Mouse (Mus musculus): ENCODE results near the gene Fgf11.

Gene Fgf11

GRCm38 (mm10) chr11:69801379-69801977 lies at the start of gene Fgf11:
Fgf11 (minus strand) TSS chr11:69801857.
- no peak for DNase-seq (ENCODE audit: low read depth)

DNA sequence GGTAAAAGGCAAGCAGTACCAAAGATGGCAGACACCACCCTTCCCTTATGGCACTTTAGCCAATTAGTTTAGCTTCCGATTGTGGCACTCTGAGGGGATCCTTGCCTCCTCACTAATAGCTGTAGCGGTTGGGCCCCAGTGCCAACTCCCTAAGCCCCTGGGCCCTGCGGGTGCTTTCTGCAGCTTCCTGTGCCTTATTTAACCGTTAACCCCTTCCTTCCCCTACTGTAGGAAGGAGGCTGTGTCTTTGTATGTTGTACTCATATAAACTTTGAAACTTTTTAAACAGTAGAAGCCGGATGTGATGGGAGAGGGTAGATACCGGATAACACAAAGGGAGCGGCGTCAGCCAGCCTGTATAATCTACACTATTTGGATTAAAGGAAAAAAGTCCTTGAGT lies 49.1 kb upstream of the Fgf11 start:
- DNase-seq (ENCODE audit: low read depth), result no peak

- DNase-seq (ENCODE audit: low read depth), result no peak
Measured at GRCm38 (mm10) chr11:69849884-69850283, 48.2 kb upstream of the Fgf11 start.

GRCm38 (mm10) chr11:69849128-69849527 lies 47.5 kb upstream of the Fgf11 start:
- no peak for DNase-seq (ENCODE audit: low read depth)

DNA sequence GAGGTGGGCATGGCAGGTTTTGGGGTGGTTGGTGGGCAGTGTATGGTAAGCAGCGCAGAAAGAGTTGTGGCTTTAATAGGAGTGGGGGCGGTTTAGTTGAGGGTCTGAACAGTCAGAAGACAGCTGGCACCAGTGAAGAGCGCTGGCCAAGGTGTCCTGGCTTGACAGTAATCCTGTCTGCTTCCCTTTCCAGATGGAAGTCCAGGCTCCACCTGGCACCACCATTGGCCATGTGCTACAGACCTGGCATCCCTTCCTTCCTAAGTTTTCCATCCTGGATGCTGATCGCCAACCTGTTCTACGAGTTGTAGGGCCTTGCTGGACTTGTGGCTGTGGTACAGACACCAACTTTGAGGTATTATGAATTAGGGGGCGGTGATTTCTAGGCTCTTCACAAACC lies 46.4 kb upstream of the Fgf11 start:
- no peak for DNase-seq (ENCODE audit: low read depth)

- no peak for DNase-seq (ENCODE audit: low read depth)
Measured at GRCm38 (mm10) chr11:69846738-69847688, 45.4 kb upstream of the Fgf11 start.

- DNase-seq (ENCODE audit: low read depth), result peak; percentile 79
Measured at GRCm38 (mm10) chr11:69846198-69846680, 44.6 kb upstream of the Fgf11 start, which contains the start of gene Plscr3. Plscr3 (plus strand) TSS chr11:69846376.

- DNase-seq (ENCODE audit: low read depth), result no peak
Measured at GRCm38 (mm10) chr11:69838714-69839104, 37.1 kb upstream of the Fgf11 start.

- DNase-seq (ENCODE audit: low read depth), result peak; percentile 97
Measured at GRCm38 (mm10) chr11:69837952-69838713, 36.5 kb upstream of the Fgf11 start, which contains the start of gene Tmem256. Tmem256 (plus strand) TSS chr11:69838514.

GRCm38 (mm10) chr11:69837604-69837951 lies 35.9 kb upstream of the Fgf11 start, which contains the start of gene Nlgn2:
Nlgn2 (minus strand) TSS chr11:69837784.
- DNase-seq (ENCODE audit: low read depth), result no peak

DNA sequence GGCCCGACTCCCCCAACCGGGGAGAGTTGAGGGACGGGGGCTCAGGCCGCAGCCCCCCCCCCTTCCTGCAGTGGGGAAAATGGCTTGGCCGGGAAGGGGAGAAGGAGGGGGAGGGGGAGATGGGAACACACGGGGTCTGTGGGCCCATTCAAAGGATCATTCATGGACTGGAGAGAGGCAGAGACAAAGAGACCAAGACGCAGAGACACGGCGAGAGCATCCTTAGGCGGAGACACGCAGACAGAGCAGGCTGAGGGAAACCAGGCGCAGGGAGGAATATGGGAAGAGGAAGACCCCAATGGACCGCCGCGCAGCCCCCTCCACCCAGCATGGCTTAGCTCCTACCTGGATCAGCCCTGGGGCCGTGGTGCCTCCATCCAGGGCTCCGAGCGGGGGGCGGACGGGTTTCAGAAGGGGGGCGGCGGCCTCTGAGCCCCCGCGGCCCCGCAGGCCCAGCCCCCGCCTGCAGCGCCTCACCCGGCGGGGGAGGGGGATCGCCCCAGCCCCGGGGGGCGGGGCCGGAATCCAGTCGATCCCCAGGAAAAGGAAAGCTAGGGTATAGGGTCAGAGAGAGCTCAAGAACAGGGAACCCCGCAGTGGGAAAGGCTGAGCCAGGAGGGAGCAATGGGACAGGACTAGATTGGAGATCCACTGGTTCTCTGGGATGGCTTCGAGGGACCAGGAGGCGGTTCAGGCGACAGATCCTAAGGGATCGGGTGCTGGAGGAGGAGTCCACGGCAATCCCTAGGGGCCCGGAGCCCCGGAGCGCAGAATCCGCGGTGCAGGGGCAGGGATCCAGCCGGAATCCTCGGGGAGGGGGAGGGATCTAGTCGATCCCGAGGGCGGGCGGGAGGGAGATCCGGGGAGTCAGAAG lies 35.3 kb upstream of the Fgf11 start:
- DNase-seq (ENCODE audit: low read depth), result no peak

- no peak for DNase-seq (ENCODE audit: low read depth)
Measured at GRCm38 (mm10) chr11:69835966-69836335, 34.3 kb upstream of the Fgf11 start.

DNA sequence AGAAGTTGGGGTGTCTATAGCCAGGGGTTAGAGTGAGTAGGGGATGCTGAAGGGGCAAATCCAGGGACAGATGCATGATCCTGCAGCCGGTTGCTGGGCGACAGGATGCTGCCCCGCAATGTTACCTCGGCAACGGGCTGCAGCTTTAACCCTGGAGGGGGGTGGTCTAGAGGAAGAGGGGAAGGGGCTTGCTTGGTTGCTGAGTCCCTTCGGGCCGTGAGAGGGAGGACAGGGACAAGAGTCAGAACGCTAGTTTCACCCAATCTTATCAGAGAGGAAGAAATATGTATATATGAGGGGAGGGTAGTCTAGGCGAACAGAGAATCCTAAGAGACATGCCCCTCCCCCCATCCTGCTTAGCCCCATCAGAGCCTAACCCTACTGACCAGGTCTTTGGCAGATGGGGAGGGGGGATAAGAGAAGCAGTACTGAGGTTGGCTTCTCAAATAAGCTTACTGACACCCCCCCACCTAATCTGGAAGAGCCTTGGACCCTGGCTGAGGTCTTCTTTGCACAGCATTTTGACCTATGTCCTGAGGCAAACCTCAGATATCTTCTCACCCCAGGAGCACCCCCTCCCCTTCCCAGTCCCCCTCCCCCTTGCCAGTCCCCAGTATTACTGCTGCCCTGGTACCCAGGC lies 33.8 kb upstream of the Fgf11 start:
- no peak for DNase-seq (ENCODE audit: low read depth)

DNA sequence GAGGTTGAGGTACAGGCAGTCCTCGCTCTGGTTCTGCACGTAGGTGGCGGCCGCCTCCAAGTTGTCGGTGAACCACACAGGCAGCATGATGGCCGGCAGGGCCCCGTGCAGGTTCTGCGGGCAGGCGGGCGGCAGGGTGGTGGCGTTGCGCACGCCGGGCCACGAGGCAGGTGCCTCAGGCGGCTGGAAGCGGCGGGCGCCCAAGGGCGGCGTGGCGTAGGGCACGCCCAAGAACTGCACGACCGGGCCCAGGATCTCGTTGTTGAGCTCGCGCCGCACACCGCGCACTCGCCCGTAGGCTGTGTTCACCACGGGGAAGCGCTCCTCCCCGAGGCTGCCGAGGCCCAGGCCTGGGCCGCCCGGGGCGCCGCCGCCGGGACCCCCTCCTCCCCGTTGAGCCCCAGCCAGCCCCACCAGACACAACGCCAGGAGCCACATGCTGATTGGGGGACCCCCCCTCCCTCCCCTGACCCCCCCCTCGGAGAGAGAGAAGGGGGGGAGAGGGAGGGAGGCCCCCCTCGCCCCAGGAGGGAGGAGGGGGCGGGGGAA lies 32.4 kb upstream of the Fgf11 start:
- no peak for DNase-seq (ENCODE audit: low read depth)

- DNase-seq (ENCODE audit: low read depth), result no peak
Measured at GRCm38 (mm10) chr11:69833554-69833953, 31.9 kb upstream of the Fgf11 start.

- no peak for DNase-seq (ENCODE audit: low read depth)
Measured at GRCm38 (mm10) chr11:69828832-69829231, 27.2 kb upstream of the Fgf11 start.

- no peak for DNase-seq (ENCODE audit: low read depth)
Measured at GRCm38 (mm10) chr11:69823456-69823855, 21.8 kb upstream of the Fgf11 start.

DNA sequence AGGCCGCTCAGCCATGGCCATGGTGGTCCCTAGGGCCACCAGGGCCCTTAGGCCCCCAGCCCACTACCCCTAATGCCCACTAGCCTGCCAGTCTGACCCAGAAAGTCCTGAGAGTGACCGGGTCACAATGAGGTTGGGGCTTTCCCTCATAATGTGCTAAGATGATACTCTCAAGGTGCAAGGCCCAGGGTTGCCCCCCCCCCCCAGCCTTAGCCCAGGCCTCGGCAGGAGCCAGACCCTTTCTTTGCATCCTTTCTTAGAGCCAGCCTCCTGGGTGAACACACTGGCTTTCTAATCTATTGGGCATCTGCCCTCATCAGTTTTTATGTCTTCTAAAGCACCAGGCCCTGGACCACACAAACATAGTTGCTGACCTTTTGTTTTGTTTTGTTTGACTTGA lies 20.4 kb upstream of the Fgf11 start, which contains the start of gene Spem1:
Gene Spem1, minus strand, starts transcription at position 101 of the 400 bp plus-strand sequence.
- no peak for DNase-seq (ENCODE audit: low read depth)

DNA sequence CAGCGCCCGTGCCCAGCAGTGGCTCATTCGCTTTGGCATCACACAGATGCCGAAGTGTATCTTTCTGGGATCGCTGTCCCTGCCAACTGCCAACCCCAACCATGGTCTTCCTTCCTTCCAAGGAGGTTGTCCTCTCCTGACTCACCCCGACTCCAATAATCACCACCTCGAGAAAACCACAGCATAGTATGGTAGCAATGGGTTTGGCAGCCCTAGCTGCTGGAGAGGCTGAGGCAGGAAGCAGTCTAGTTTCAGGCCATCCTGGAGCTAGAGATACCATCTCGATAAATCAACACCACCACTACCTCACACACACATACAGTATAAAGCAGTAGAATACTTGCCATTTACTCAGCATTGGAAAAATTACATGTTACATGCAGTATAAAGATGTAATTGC lies 17.2 kb upstream of the Fgf11 start:
- no peak for DNase-seq (ENCODE audit: low read depth)

DNA sequence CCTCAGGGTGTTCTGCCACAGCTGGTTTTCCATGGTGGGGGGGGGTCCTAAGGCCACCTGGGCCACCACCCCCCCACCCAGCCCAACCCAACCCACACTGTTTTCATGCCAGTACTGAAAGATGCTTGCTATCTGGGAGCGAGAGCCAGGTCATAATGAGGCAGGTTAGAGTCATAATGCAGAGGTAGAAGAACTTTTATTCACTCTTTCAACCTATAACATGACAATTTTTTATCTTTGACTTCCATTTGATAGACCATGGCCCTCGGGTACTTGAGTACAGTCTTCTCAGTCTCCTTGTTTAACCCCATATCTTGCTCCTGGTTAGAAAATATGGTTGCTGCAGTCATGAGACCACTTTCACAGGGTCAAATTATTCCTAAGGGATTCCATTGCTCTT lies 16.7 kb upstream of the Fgf11 start, which contains the start of gene Spem2:
Gene Spem2, minus strand, starts transcription at position 101 of the 400 bp plus-strand sequence.
- no peak for DNase-seq (ENCODE audit: low read depth)
